Mouse (Mus musculus) spleen, embryonic (tissue): ENCODE measurements around the gene Tmcc1.

Source experiments
- CTCF ChIA-PET: fragments of 350-600 bp; sonication (Branson Sonifier 250); formaldehyde crosslinking; loops from one replicate; lab custom pipeline; 2022; lab: Charles Lee

Gene Tmcc1

GRCm38 (mm10) chr6:116080756-116081155 is 112.5 kb downstream of the Tmcc1 start:
- CTCF ChIA-PET: no interaction called here

- CTCF ChIA-PET: interaction anchor here (0.6 kb wide), 1 partner anchor 226 kb away, joined by 3 read pairs; no protein-coding TSS in a partner anchor
These were observed 115.7 kb downstream of the Tmcc1 start for GRCm38 (mm10) chr6:116077608-116078007.

GRCm38 (mm10) chr6:116074892-116075291 is 118.4 kb downstream of the Tmcc1 start:
- CTCF ChIA-PET: no interaction called here

GRCm38 (mm10) chr6:116073610-116074009 is 119.7 kb downstream of the Tmcc1 start:
- CTCF ChIA-PET: interaction anchor here (0.7 kb wide), 1 partner anchor 14 kb away, joined by 6 read pairs; no protein-coding TSS in a partner anchor

GRCm38 (mm10) chr6:116072746-116073261 is 120.5 kb downstream of the Tmcc1 start:
- CTCF ChIA-PET: no interaction called here

GRCm38 (mm10) chr6:116072221-116072745 is 121.0 kb downstream of the Tmcc1 start:
- CTCF ChIA-PET: no interaction called here

GRCm38 (mm10) chr6:116071781-116072180 is 121.5 kb downstream of the Tmcc1 start:
- CTCF ChIA-PET: no interaction called here

- CTCF ChIA-PET: no interaction called here
These were observed 122.7 kb downstream of the Tmcc1 start for GRCm38 (mm10) chr6:116070558-116070957.

GRCm38 (mm10) chr6:116063516-116063915 is 129.8 kb downstream of the Tmcc1 start:
- CTCF ChIA-PET: no interaction called here

GRCm38 (mm10) chr6:116059542-116059941 is 133.7 kb downstream of the Tmcc1 start:
- CTCF ChIA-PET: interaction anchor here (0.6 kb wide), 1 partner anchor 14 kb away, joined by 6 read pairs; no protein-coding TSS in a partner anchor

- CTCF ChIA-PET: interaction anchor here (0.6 kb wide), 1 partner anchor 15 kb away, joined by 6 read pairs; no protein-coding TSS in a partner anchor
These were observed 134.6 kb downstream of the Tmcc1 start for GRCm38 (mm10) chr6:116058541-116059300.

- CTCF ChIA-PET: interaction anchor here (0.6 kb wide), 2 partner anchors 11 to 36 kb away, joined by 3 to 11 read pairs; no protein-coding TSS in a partner anchor
These were observed 136.5 kb downstream of the Tmcc1 start for GRCm38 (mm10) chr6:116056676-116057264.

- CTCF ChIA-PET: no interaction called here
These were observed 137.5 kb downstream of the Tmcc1 start for GRCm38 (mm10) chr6:116055766-116056165.

GRCm38 (mm10) chr6:116055001-116055471 is 138.2 kb downstream of the Tmcc1 start:
- CTCF ChIA-PET: no interaction called here

- CTCF ChIA-PET: interaction anchor here (0.6 kb wide), 1 partner anchor 220 kb away, joined by 4 read pairs; no protein-coding TSS in a partner anchor
These were observed 145.4 kb downstream of the Tmcc1 start for GRCm38 (mm10) chr6:116047896-116048295.

GRCm38 (mm10) chr6:116047366-116047765 is 145.9 kb downstream of the Tmcc1 start:
- CTCF ChIA-PET: no interaction called here

GRCm38 (mm10) chr6:116044039-116044438 is 149.2 kb downstream of the Tmcc1 start:
- CTCF ChIA-PET: no interaction called here

- CTCF ChIA-PET: no interaction called here
These were observed 155.1 kb downstream of the Tmcc1 start for GRCm38 (mm10) chr6:116038222-116038621.

- CTCF ChIA-PET: no interaction called here
These were observed 155.9 kb downstream of the Tmcc1 start for GRCm38 (mm10) chr6:116037281-116037831.

GRCm38 (mm10) chr6:116036555-116036954 is 156.7 kb downstream of the Tmcc1 start:
- CTCF ChIA-PET: interaction anchor here (0.6 kb wide), 1 partner anchor 13 kb away, joined by 10 read pairs; no protein-coding TSS in a partner anchor

- CTCF ChIA-PET: interaction anchor here (0.6 kb wide), 1 partner anchor 46 kb away, joined by 3 read pairs; no protein-coding TSS in a partner anchor
These were observed 162.2 kb downstream of the Tmcc1 start for GRCm38 (mm10) chr6:116031052-116031451.
